Mouse (Mus musculus) liver, embryonic 14.5 days (tissue): ENCODE data around the gene Slc37a2. TPM values are rescaled to one million over a fixed set of nuclear protein-coding genes. Genes with fewer than 3 reads are reported as not detected.

Source experiments
- ATAC-seq: fragments of 200-750 bp; cut with Nextera tagmentation; 2 replicates; pipeline ENCODE4 v1.8.0; 2017; ENCODE audit warnings: moderate number of reproducible peaks, mild to moderate bottlenecking, moderate library complexity; ENCODE audit not compliant: insufficient read depth
- DNase-seq, 3 experiments: peaks; one replicate each; pipeline ENCODE4 v3.0.0-alpha.2; 2012 to 2013; ENCODE audit warnings: low read depth in 3 of 3, low spot score in 3 of 3
- H3K27ac ChIP-seq: fragments of 300-500 bp; sonication (generic); 2 replicates; pipeline ENCODE4 v1.5.1; 2014; ENCODE audit warnings: moderate library complexity, mild to moderate bottlenecking, control low read depth, inconsistent platforms
- H3K27me3 ChIP-seq: fragments of 300-500 bp; sonication (generic); 2 replicates; pipeline ENCODE4 v1.6.1; 2014; ENCODE audit warnings: mild to moderate bottlenecking, low read length, moderate library complexity; ENCODE audit not compliant: control insufficient read depth, insufficient read depth
- H3K36me3 ChIP-seq: fragments of 300-500 bp; sonication (generic); replicated peaks from 2 replicates; pipeline ENCODE4 v1.6.1; 2014; ENCODE audit warnings: low read depth; ENCODE audit not compliant: control insufficient read depth, insufficient read depth
- H3K4me1 ChIP-seq, 2 experiments: fragments of 200-500 bp in 1 of 2; fragments of 300-500 bp in 1 of 2; sonication (generic) in 1 of 2; replicated peaks; 2 replicates each; pipeline ENCODE4 v1.6.1; 2012 to 2014; ENCODE audit warnings: antibody characterized with exemption in 1 of 2, inconsistent platforms in 1 of 2, low read length in 1 of 2; ENCODE audit not compliant: control insufficient read depth in 2 of 2, insufficient read depth in 2 of 2
- H3K4me2 ChIP-seq: fragments of 300-500 bp; sonication (generic); 2 replicates; pipeline ENCODE4 v1.6.1; 2014; ENCODE audit warnings: low read depth, mild to moderate bottlenecking, control low read depth, moderate library complexity
- H3K4me3 ChIP-seq, 2 experiments: fragments of 200-500 bp in 1 of 2; fragments of 300-500 bp in 1 of 2; sonication (generic) in 1 of 2; 2 replicates each; pipeline ENCODE4 v1.5.1; 2012 to 2014; ENCODE audit warnings: low read depth in 2 of 2, low read length in 2 of 2, mild to moderate bottlenecking in 2 of 2, control low read depth in 1 of 2, inconsistent platforms in 1 of 2, moderate library complexity in 1 of 2; ENCODE audit not compliant: insufficient read depth in 1 of 2
- H3K9ac ChIP-seq: fragments of 300-500 bp; sonication (generic); replicated peaks from 2 replicates; pipeline ENCODE4 v1.6.1; 2014; ENCODE audit warnings: mild to moderate bottlenecking, control low read depth, moderate library complexity
- H3K9me3 ChIP-seq: fragments of 300-500 bp; sonication (generic); 2 replicates; pipeline ENCODE4 v1.6.1; 2016; ENCODE audit warnings: low read length, mixed read lengths; ENCODE audit not compliant: control insufficient read depth
- CTCF ChIP-seq: IDR thresholded peaks from 2 replicates; pipeline ENCODE4 v1.5.1; 2016; ENCODE audit warnings: antibody characterized with exemption, low read depth, control low read depth
- EP300 ChIP-seq: IDR thresholded peaks from 2 replicates; pipeline ENCODE4 v1.6.1; 2016; ENCODE audit warnings: antibody characterized with exemption, low read depth
- WGBS: fragments of 180-500 bp; shearing (Covaris S2); extraction: QIAGEN DNeasy Blood & Tissue Kit; methylation state at CpG from one replicate; pipeline ENCODE4 v1.1.7; 2014; ENCODE audit not compliant: insufficient replicate concordance; 5-methylcytosine and 5-hydroxymethylcytosine counted together
- polyA plus RNA-seq, 2 experiments: library from polyadenylated mRNA; depleted of rRNA in 1 of 2; stranded (reverse) in 1 of 2; unstranded in 1 of 2; fragments of >200 nt; fragmentation: Nextera tagmentation in 1 of 2; extraction: Ambion mirVana in 1 of 2; gene quantifications; 2 replicates each; pipeline versions ENCODE4 v1.2.1 to v1.2.3; 2012 to 2014

The Slc37a2 gene
- polyA plus RNA-seq, 2 experiments, result 1.0 to 1.2 TPM

GRCm38 (mm10) chr9:37203884-37204283 is 51.7 kb downstream of the Slc37a2 start:
- Histone ChIP-seq H3K4me3 (no peak overlapping the region), H3K4me2 (no peak overlapping the region), H3K27ac (no peak overlapping the region), H3K9ac (no peak overlapping the region), H3K36me3 (no peaks in the 10 kb centered on the region), H3K27me3 (no peaks in the 10 kb centered on the region), H3K4me1 (peaks cover 4 to 10% of the 10 kb centered on the region in 2 experiments; a peak in 3 of 4 replicates), H3K9me3 (no peaks in the 10 kb centered on the region)
- 63% methylated on average over 5 of the region's 5 CpGs for WGBS
- ATAC-seq (no peak), DNase-seq (no peak)
- no peak for TF ChIP-seq CTCF
- no peak for TF ChIP-seq EP300

- Histone ChIP-seq H3K36me3 (no peaks in the 10 kb centered on the region), H3K9me3 (no peaks in the 10 kb centered on the region), H3K4me3 (no peak overlapping the region), H3K9ac (no peak overlapping the region), H3K27ac (no peak overlapping the region), H3K27me3 (no peaks in the 10 kb centered on the region), H3K4me2 (no peak overlapping the region), H3K4me1 (no peaks in the 10 kb centered on the region; a peak in 1 of 4 replicates)
- TF ChIP-seq EP300, result no peak
- TF ChIP-seq CTCF, result no peak
- DNase-seq (no peak), ATAC-seq (no peak)
- WGBS, result 58% methylated on average over 5 of the region's 5 CpGs
Observed at GRCm38 (mm10) chr9:37200414-37200813, 55.1 kb downstream of the Slc37a2 start.

GRCm38 (mm10) chr9:37197067-37197466 is 58.5 kb downstream of the Slc37a2 start:
- WGBS, result 49% methylated on average over 4 of the region's 4 CpGs
- no peak overlapping the region for H3K27ac ChIP-seq

GRCm38 (mm10) chr9:37188024-37188423 is 67.5 kb downstream of the Slc37a2 start:
- WGBS, result 58% methylated on average over 3 of the region's 3 CpGs
- TF ChIP-seq EP300 (no peak), CTCF (no peak)
- no peak overlapping the region for H3K4me2 ChIP-seq
- no peaks in the 10 kb centered on the region for H3K27me3 ChIP-seq
- H3K4me3 ChIP-seq, result no peak overlapping the region
- H3K27ac ChIP-seq, result no peak overlapping the region
- H3K36me3 ChIP-seq, result no peaks in the 10 kb centered on the region
- ATAC-seq (no peak), DNase-seq (no peak)
- no peaks in the 10 kb centered on the region for H3K4me1 ChIP-seq
- H3K9ac ChIP-seq, result no peak overlapping the region
- H3K9me3 ChIP-seq, result no peaks in the 10 kb centered on the region

More at GRCm38 (mm10) chr9:37197067-37197466, 58.5 kb downstream of the Slc37a2 start:
- Histone ChIP-seq H3K9me3 (no peaks in the 10 kb centered on the region), H3K4me3 (no peak overlapping the region), H3K9ac (no peak overlapping the region), H3K4me1 (no peaks in the 10 kb centered on the region), H3K4me2 (no peak overlapping the region), H3K27me3 (no peaks in the 10 kb centered on the region), H3K36me3 (no peaks in the 10 kb centered on the region)
- ATAC-seq (no peak), DNase-seq (no peak)
- no peak for TF ChIP-seq CTCF
- no peak for TF ChIP-seq EP300

DNA sequence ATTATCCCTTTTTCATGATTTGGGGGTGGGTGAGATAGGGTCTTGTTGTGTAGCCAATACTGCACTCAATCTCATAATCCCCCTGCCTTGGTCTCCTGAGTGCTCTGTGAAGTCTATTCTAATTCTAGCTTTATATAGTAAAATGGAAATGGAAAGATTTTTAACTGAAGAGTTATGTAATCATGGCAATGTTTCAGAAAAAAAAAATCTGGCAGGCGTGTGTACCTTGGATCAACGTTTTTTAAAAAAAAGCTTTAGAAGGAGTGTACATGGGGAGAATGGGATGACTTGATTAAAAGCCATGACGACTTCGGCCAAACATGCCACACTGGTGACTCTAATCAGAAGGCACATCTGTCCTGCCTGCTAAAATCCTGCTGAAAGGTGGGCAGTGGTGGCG is 68.1 kb downstream of the Slc37a2 start:
- Histone ChIP-seq H3K27me3 (no peaks in the 10 kb centered on the region), H3K9ac (no peak overlapping the region), H3K4me1 (no peaks in the 10 kb centered on the region), H3K36me3 (no peaks in the 10 kb centered on the region), H3K9me3 (no peaks in the 10 kb centered on the region), H3K27ac (no peak overlapping the region), H3K4me2 (no peak overlapping the region), H3K4me3 (no peak overlapping the region)
- DNase-seq (no peak), ATAC-seq (no peak)
- TF ChIP-seq CTCF (no peak), EP300 (no peak)
- WGBS, result 72% methylated on average over 5 of the region's 5 CpGs
